Mouse (Mus musculus): ENCODE data around the gene 2310033P09Rik. TPM values are rescaled to one million over a fixed set of nuclear protein-coding genes. Genes with fewer than 3 reads are reported as not detected.

Gene 2310033P09Rik
- polyA plus RNA-seq, 1 experiment from 2014 or later, result 34.3 TPM

GRCm38 (mm10) chr11:59243856-59244255 lies 35.7 kb downstream of the 2310033P09Rik start:
- no peak for ATAC-seq (ENCODE audit: insufficient number of reproducible peaks, insufficient read depth, low FRiP score, low read depth)
- 23% methylated on average over 6 of the region's 6 CpGs for WGBS

DNA sequence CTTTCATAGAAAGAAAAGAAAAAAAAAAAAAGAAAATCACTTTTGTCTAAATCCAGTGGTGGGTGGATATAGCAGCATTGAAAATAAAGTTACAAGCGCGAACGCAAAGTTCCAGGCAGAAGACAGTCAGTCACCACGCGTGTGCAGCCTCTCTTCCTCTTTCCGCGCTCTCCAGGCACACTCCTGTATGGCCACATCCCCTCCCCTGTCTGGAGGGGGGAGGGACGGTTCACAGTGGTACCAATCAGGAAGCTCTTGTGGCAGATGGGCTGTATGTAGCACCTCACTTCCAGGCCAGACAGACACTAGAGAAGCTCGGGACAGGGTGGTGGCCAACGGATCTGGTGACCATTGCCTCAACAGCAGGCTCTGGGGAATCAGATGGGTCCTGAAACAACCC lies 40.0 kb downstream of the 2310033P09Rik start:
- no peak overlapping the region for H3K4me2 ChIP-seq (replicated peaks; ENCODE audit: low read depth, low read length)
- H3K9me3 ChIP-seq (ENCODE audit: control insufficient read depth, low read depth, low read length), result no peaks in the 10 kb centered on the region
- no peak overlapping the region for H3K4me3 ChIP-seq (ENCODE audit: low read depth, low read length)
- H3K27me3 ChIP-seq (ENCODE audit: control insufficient read depth, insufficient read depth, low read length), result no peaks in the 10 kb centered on the region
- H3K9ac ChIP-seq (replicated peaks; ENCODE audit: low read depth, low read length), result no peak overlapping the region
- no peak for ATAC-seq (ENCODE audit: insufficient number of reproducible peaks, insufficient read depth, low FRiP score, low read depth)
- WGBS, result 53% methylated on average over 10 of the region's 10 CpGs
- no peak overlapping the region for H3K27ac ChIP-seq (ENCODE audit: low read length)
- H3K4me1 ChIP-seq (ENCODE audit: control insufficient read depth, insufficient read depth, low read length), result no peaks in the 10 kb centered on the region
- no peaks in the 10 kb centered on the region for H3K36me3 ChIP-seq (ENCODE audit: control insufficient read depth, insufficient read depth, low read length)

More at GRCm38 (mm10) chr11:59243856-59244255, 35.7 kb downstream of the 2310033P09Rik start:
- no peaks in the 10 kb centered on the region for H3K9me3 ChIP-seq (ENCODE audit: control insufficient read depth, low read depth, low read length)
- H3K4me3 ChIP-seq (ENCODE audit: low read depth, low read length), result no peak overlapping the region
- H3K36me3 ChIP-seq (ENCODE audit: control insufficient read depth, insufficient read depth, low read length), result no peaks in the 10 kb centered on the region
- H3K4me2 ChIP-seq (replicated peaks; ENCODE audit: low read depth, low read length), result no peak overlapping the region
- H3K27ac ChIP-seq (ENCODE audit: low read length), result no peak overlapping the region
- no peaks in the 10 kb centered on the region for H3K27me3 ChIP-seq (ENCODE audit: control insufficient read depth, insufficient read depth, low read length)
- H3K9ac ChIP-seq (replicated peaks; ENCODE audit: low read depth, low read length), result no peak overlapping the region
- H3K4me1 ChIP-seq (ENCODE audit: control insufficient read depth, insufficient read depth, low read length), result no peaks in the 10 kb centered on the region

- WGBS, result 75% methylated on average over 7 of the region's 7 CpGs
- Histone ChIP-seq H3K36me3 (ENCODE audit: control insufficient read depth, insufficient read depth, low read length) (no peaks in the 10 kb centered on the region), H3K27ac (ENCODE audit: low read length) (no peak overlapping the region), H3K4me1 (ENCODE audit: control insufficient read depth, insufficient read depth, low read length) (peaks cover 3% of the 10 kb centered on the region; the same call in 1 of the 2 replicates), H3K4me3 (ENCODE audit: low read depth, low read length) (no peak overlapping the region), H3K27me3 (ENCODE audit: control insufficient read depth, insufficient read depth, low read length) (0 out of 2 replicates have a peak, but pooled peaks cover 3% of the 10 kb centered on the region), H3K9ac (replicated peaks; ENCODE audit: low read depth, low read length) (no peak overlapping the region), H3K9me3 (ENCODE audit: control insufficient read depth, low read depth, low read length) (no peaks in the 10 kb centered on the region), H3K4me2 (replicated peaks; ENCODE audit: low read depth, low read length) (no peak overlapping the region)
- no peak for ATAC-seq (ENCODE audit: insufficient number of reproducible peaks, insufficient read depth, low FRiP score, low read depth)
These were observed 51.5 kb downstream of the 2310033P09Rik start for GRCm38 (mm10) chr11:59259647-59260046.

Other genes with a start within 250 kb of the 2310033P09Rik start
- gene Trim11, start 230.2 kb upstream of the 2310033P09Rik start, polyA plus RNA-seq (2014; fragmentation: Nextera tagmentation; extraction: Ambion mirVana), result 18.1 and 20.3 TPM in 2 replicates
- 0.69 and 0.75 TPM in 2 replicates for gene Obscn, start 71.9 kb upstream of the 2310033P09Rik start, polyA plus RNA-seq (2014; fragmentation: Nextera tagmentation; extraction: Ambion mirVana)
- gene Iba57, start 44.6 kb upstream of the 2310033P09Rik start, polyA plus RNA-seq (2014; fragmentation: Nextera tagmentation; extraction: Ambion mirVana), result 1.8 and 2.6 TPM in 2 replicates
- 0.36 TPM in 1 of 2 replicates, not detected in the other for gene Gjc2, start 25.1 kb upstream of the 2310033P09Rik start, polyA plus RNA-seq (2014; fragmentation: Nextera tagmentation; extraction: Ambion mirVana)
- gene Guk1, start 16.1 kb upstream of the 2310033P09Rik start, polyA plus RNA-seq (2014; fragmentation: Nextera tagmentation; extraction: Ambion mirVana), result 124 and 130 TPM in 2 replicates
- 92.3 and 103 TPM in 2 replicates for gene Mrpl55, start 5.8 kb upstream of the 2310033P09Rik start, polyA plus RNA-seq (2014; fragmentation: Nextera tagmentation; extraction: Ambion mirVana)
- 655 and 669 TPM in 2 replicates for gene Arf1, start 19.9 kb downstream of the 2310033P09Rik start, polyA plus RNA-seq (2014; fragmentation: Nextera tagmentation; extraction: Ambion mirVana)
- not detected in 2 replicates for gene Wnt3a, start 82.4 kb downstream of the 2310033P09Rik start, polyA plus RNA-seq (2014; fragmentation: Nextera tagmentation; extraction: Ambion mirVana)
- gene Wnt9a, start 98.6 kb downstream of the 2310033P09Rik start, polyA plus RNA-seq (2014; fragmentation: Nextera tagmentation; extraction: Ambion mirVana), result 2.3 and 3.1 TPM in 2 replicates
- not detected in 2 replicates for gene Prss38, start 167.3 kb downstream of the 2310033P09Rik start, polyA plus RNA-seq (2014; fragmentation: Nextera tagmentation; extraction: Ambion mirVana)
- gene Jmjd4, start 241.7 kb downstream of the 2310033P09Rik start, polyA plus RNA-seq (2014; fragmentation: Nextera tagmentation; extraction: Ambion mirVana), result 11.2 and 12.6 TPM in 2 replicates
- 113 and 116 TPM in 2 replicates for gene Snap47, start 242.9 kb downstream of the 2310033P09Rik start, polyA plus RNA-seq (2014; fragmentation: Nextera tagmentation; extraction: Ambion mirVana)